Mouse (Mus musculus) bone marrow macrophage, adult 2 months (primary cell): ENCODE data around the gene Ppcdc.

Experiments
- CTCF ChIP-seq: IDR thresholded peaks from 2 replicates; pipeline ENCODE4 v1.5.1; 2012; ENCODE audit warnings: low read depth, mild to moderate bottlenecking, low read length, moderate library complexity
- POLR2A ChIP-seq: IDR thresholded peaks from 2 replicates; pipeline ENCODE4 v1.6.1; 2012; ENCODE audit warnings: mild to moderate bottlenecking, low read depth, low read length, borderline replicate concordance

DNA sequence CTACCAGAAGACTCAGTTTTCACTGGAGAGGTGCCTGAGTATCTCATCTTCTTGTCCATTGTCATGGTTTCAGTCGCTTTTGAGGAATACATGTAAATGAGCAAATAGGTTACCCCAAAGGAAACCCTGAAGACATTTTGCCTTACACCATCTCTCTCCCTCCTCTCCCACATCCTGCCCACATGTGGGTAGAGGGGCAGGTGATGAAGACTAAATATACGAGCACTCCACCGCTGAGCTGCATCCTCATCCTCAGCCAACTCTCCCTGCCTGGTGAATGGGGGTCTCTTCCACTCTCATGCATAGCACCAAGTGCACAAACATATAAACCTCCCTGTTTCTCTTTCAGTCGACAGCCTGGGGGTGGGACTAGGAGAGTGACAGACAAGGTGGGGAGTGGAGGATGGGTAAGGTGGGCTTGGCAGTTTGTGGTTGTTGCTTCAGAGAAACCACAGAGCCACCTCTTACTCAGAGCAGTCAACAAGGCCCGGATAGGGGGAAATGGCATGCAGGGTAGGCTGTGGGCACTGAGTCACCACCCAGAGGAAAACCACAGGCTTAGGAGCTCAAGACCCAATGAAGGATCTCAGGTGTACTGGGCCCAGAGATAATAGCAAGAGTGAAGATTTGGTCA is 100.2 kb downstream of the Ppcdc start:
- no peak for TF ChIP-seq POLR2A
- TF ChIP-seq CTCF: no peak
